Mouse (Mus musculus) hindbrain, embryonic 12.5 days (tissue): ENCODE results near the gene Syne3. TPM values are rescaled to one million over a fixed set of nuclear protein-coding genes. Genes with fewer than 3 reads are reported as not detected.

ENCODE experiments used
- ATAC-seq: fragments of 200-750 bp; cut with Nextera tagmentation; 2 replicates; pipeline ENCODE4 v1.8.0; 2017; ENCODE audit warnings: moderate TSS enrichment; ENCODE audit not compliant: low FRiP score
- H3K27ac ChIP-seq: fragments of 300-500 bp; sonication (generic); 2 replicates; pipeline ENCODE4 v1.5.1; 2016; ENCODE audit warnings: mild to moderate bottlenecking
- H3K27me3 ChIP-seq: fragments of 300-500 bp; sonication (generic); 2 replicates; pipeline ENCODE4 v1.6.1; 2016; ENCODE audit warnings: mild to moderate bottlenecking
- H3K36me3 ChIP-seq: fragments of 300-500 bp; sonication (generic); 2 replicates; pipeline ENCODE4 v1.6.1; 2016; ENCODE audit warnings: mild to moderate bottlenecking
- H3K4me1 ChIP-seq: fragments of 300-500 bp; sonication (generic); 2 replicates; pipeline ENCODE4 v1.6.1; 2016
- H3K4me2 ChIP-seq: fragments of 300-500 bp; sonication (generic); replicated peaks from 2 replicates; pipeline ENCODE4 v1.6.1; 2016; ENCODE audit warnings: mild to moderate bottlenecking
- H3K4me3 ChIP-seq: fragments of 300-500 bp; sonication (generic); 2 replicates; pipeline ENCODE4 v1.5.1; 2016; ENCODE audit warnings: mild to moderate bottlenecking
- H3K9ac ChIP-seq: fragments of 300-500 bp; sonication (generic); 2 replicates; pipeline ENCODE4 v1.6.1; 2016; ENCODE audit warnings: mild to moderate bottlenecking, moderate library complexity
- H3K9me3 ChIP-seq: fragments of 300-500 bp; sonication (generic); replicated peaks from 2 replicates; pipeline ENCODE4 v1.6.1; 2016; ENCODE audit warnings: mild to moderate bottlenecking
- WGBS: fragments of 180-500 bp; shearing (Covaris S2); methylation state at CpG from one replicate; pipeline ENCODE4 v1.1.7; 2016; 5-methylcytosine and 5-hydroxymethylcytosine counted together
- polyA plus RNA-seq: library from polyadenylated mRNA; unstranded; fragments of >200 nt; fragmentation: Nextera tagmentation; extraction: Ambion mirVana; gene quantifications from 2 replicates; pipeline ENCODE4 v1.2.1, GENCODE M21; 2016

The Syne3 gene
- polyA plus RNA-seq, 1 experiment from 2014 or later: 0.21 TPM

DNA sequence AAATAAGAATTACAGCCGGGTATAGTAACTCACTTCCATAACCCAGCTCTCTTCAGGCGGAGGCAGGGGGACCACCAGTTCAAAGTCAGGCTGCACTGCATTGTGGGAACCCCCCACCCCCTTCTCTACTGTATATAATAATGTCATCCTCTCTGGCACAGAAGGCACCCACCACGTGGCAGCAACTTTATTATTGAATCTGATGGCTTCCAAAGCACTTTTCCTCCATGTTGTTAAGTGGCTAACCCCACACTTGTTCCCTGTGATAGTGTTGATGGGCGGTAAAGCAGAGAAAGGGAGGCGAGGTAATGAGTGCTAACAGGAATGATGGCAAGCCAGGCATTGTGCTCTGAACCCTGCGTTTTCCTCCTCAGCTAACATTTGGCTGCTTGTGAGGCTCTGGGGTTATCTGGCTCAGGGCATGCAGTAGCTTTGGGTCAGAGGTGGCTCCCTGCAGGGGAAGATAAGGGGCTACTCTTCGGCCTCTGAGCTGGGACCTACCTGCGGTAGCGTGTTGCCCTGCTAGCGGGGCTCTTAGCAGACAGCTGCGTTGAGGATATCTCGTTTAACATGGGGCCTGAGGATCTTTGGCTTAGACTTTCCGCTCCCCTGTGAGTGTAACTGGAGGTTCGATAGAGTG lies 24.6 kb upstream of the Syne3 start:
- 80% methylated on average over 14 of the region's 14 CpGs for WGBS
- Histone ChIP-seq H3K4me2 (peak overlapping the region; percentile 92), H3K9me3 (no peaks in the 10 kb centered on the region), H3K27ac (no peak overlapping the region), H3K4me3 (peak overlapping the region; percentile 91; the same call in 1 of the 2 replicates), H3K27me3 (no peaks in the 10 kb centered on the region), H3K36me3 (peaks cover 4% of the 10 kb centered on the region; the same call in 1 of the 2 replicates), H3K9ac (peak overlapping the region; percentile 89; the same call in 1 of the 2 replicates), H3K4me1 (peaks cover 43% of the 10 kb centered on the region)
- ATAC-seq: no peak

DNA sequence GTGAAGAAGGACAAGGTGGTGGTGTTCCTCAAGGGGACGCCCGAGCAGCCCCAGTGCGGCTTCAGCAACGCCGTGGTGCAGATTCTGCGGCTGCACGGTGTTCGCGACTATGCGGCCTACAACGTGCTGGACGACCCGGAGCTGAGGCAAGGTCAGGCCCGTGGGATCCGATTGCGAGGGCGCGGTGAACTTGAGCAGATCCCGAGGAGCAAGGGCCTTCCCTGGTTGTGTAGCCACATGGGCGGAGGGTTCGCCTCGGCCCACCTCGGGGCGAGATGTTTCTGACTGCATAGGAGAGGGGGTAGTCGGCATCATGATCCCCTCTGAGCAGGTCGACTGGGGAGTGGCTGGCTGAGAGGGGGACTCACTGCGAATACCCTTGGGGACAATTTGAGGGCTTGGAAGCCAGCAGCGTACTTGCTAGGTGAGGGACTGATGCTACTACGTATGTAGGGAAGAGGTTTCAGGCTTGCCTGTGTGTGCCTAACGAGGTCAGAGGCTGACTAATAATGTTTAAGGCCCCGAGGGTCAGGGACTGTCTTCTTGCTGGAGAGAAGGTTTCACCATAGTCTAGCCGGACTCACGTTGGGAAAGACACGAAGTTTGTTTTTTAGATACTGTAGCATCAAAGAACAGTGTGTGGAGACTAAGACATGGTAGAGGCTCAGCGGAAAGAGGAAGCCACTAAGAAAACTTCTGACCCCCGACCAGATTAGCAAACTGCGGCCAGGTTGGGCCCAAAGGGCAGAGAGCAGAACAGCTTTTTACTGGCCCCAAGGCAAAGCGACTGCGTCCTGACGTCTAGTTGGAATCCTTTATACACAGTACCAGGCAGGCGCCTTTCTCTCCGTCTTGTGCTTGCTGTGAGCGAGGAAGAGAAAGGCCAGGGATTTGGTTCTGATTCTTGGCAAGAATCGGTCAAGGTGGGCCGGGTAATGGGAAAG lies 23.5 kb upstream of the Syne3 start:
- Histone ChIP-seq H3K27me3 (no peaks in the 10 kb centered on the region), H3K4me2 (peak overlapping the region; percentile 92), H3K4me1 (peaks cover 38% of the 10 kb centered on the region), H3K4me3 (peak overlapping the region; percentile 91), H3K36me3 (peaks cover 8% of the 10 kb centered on the region; the same call in 1 of the 2 replicates), H3K27ac (peak overlapping the region; percentile 80), H3K9ac (peak overlapping the region; percentile 89), H3K9me3 (no peaks in the 10 kb centered on the region)
- 4% methylated on average over 45 of the region's 45 CpGs for WGBS
- ATAC-seq: peak; percentile 59

DNA sequence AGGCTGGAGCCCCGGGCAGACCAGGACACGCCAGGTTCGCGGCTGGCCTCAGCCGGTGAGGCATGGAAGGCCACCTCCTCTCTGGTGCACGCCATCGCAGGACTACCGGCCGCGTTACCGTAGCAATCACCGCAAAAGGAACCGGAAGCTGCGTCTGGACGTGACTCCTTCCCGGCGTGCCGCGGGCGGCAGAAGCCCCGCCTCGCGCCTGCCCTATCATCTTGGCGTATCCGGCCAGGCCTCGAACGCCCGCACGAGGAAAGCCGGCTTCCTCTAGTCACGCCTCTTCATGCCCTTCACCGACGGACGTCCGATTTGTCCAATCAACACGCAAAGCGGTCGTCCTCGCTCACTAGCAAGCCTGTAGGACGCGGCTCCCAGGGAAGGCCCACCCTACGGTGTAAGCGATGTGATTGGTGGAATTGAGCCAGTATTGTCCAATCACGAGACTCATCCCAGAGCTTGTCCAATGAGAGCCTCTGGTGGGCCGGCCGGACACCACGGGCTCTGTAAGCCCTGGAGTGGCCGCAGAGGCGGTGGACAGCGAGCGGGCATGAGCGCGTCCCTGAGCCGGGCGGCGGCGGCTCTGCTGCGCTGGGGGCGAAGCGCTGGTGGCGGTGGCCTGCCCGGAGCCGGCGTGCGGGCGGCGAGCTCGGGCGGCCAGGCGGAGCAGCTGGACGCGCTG lies 22.7 kb upstream of the Syne3 start, which contains the start of gene Glrx5:
TSS of gene Glrx5 (plus strand) at position 542 of the 685 bp plus-strand sequence.
- Histone ChIP-seq H3K9ac (peak within 1 kb of the TSS; percentile 89), H3K9me3 (no peaks in the 10 kb centered on the region), H3K36me3 (peaks cover 8% of the 10 kb centered on the region; the same call in 1 of the 2 replicates), H3K4me2 (peak within 1 kb of the TSS; percentile 97), H3K27ac (peak within 1 kb of the TSS; percentile 80), H3K4me3 (peak within 1 kb of the TSS; percentile 91), H3K4me1 (peaks cover 38% of the 10 kb centered on the region), H3K27me3 (no peaks in the 10 kb centered on the region)
- under 1% methylated on average over 72 of the region's 72 CpGs for WGBS
- ATAC-seq: peak; percentile 99

DNA sequence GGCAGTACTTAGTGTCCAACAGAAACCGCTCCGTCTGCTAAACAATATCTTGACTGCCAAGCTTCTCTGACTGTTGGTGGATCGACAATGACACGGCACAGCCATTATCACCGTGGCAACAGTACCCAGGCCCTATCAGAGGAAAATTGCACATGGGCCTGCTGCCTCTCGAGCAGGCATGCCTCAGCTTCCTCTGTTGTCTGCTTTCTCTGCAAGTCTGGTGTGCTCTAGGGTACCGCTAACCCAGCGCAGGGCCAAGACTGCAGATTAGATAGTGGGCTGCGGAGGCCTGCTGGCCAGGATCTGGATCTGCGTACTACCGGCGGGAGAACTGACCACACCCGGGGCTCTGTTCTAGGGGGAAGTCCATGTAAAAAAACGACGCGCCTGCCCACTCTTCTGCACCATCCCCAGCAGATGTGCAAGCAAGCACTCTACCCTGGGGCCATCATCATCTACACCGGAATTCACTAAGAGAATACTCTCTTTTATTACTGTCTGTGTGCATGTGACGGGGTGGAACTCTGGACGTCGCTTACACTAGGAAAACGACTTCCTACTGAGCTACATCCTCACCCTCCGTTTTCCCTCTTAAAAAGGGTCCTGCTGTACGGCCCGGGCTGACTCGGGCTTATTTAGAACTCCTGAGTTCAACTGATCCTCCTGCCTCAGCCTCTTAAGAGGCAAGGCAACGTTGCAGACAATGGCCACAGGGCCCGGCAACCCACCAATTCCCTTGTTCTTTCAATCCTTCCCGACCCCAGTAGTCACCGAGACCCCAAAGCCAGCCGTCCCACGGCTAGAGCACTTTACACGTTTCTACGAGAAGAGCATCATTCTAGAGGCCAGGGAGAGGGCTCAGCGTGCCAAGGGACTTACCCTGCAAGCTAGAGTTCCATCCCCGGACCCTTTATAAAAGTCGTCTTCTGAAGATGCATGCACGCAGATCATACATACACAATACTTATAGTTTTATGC lies 21.8 kb upstream of the Syne3 start:
- peak overlapping the region; percentile 83 for H3K9ac ChIP-seq
- H3K9me3 ChIP-seq: no peaks in the 10 kb centered on the region
- no peaks in the 10 kb centered on the region for H3K27me3 ChIP-seq
- peaks cover 38% of the 10 kb centered on the region for H3K4me1 ChIP-seq
- H3K4me3 ChIP-seq: peak overlapping the region; percentile 91
- peak overlapping the region; percentile 97 for H3K4me2 ChIP-seq
- no peak for ATAC-seq
- 6% methylated on average over 37 of the region's 37 CpGs for WGBS
- peaks cover 8% of the 10 kb centered on the region; the same call in 1 of the 2 replicates for H3K36me3 ChIP-seq
- H3K27ac ChIP-seq: peak overlapping the region; percentile 80

DNA sequence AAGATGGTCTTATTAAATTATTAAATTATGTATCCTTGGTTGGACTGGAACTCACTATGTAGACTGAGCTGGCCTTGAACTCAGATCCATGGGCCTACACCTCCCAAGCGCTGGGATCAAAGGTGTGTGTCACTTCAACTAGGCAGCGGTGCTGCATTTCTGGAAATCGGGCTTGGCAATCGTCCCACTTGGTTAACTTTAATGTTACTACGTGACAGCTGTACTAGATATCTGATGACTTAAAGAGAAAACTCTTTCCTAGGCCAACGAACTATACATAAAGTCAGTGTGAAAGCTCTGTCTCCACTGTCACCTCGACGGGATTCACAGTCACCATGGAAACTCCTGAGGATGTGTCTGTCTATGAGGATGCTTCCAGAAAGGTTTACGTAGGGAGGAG lies 20.3 kb upstream of the Syne3 start:
- no peak for ATAC-seq
- no peaks in the 10 kb centered on the region for H3K9me3 ChIP-seq
- H3K4me3 ChIP-seq: no peak overlapping the region
- no peak overlapping the region for H3K27ac ChIP-seq
- H3K27me3 ChIP-seq: no peaks in the 10 kb centered on the region
- H3K36me3 ChIP-seq: peaks cover 8% of the 10 kb centered on the region; the same call in 1 of the 2 replicates
- WGBS: 87% methylated on average over 9 of the region's 9 CpGs
- no peak overlapping the region for H3K9ac ChIP-seq
- H3K4me2 ChIP-seq: no peak overlapping the region
- peaks cover 32% of the 10 kb centered on the region for H3K4me1 ChIP-seq

DNA sequence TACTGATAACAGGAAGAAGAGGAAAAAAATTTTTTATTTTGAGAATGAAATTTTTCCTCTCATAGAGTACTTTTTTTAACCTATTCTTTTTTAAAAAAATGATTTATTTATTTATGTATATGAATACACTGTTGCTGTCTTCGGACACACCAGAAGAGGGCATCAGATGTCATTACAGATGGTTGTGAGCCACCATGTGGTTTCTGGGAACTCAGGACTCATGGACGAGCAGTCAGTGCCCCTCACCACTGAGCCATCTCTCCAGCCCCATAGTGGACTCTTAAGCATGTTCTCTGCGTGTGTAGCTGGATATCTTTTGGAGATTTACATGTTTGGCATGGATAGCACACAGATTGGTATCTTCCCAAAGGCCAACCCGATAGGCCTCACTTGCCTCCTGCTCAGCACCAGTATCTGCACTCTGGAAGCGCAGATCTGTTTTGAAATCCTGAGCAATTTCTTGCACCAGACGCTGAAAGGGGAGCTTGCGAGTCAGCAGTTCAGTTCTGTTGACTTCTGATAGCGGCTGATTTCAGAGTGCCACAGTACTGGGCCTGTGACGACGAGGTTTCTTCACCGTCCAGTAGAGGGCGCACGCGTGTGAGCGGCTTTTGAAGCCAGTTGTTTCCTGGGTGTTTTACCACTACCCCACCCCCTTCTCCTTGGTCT lies 17.8 kb upstream of the Syne3 start:
- Histone ChIP-seq H3K27me3 (no peaks in the 10 kb centered on the region), H3K9ac (no peak overlapping the region), H3K4me2 (no peak overlapping the region), H3K4me3 (no peak overlapping the region), H3K4me1 (peaks cover 12% of the 10 kb centered on the region), H3K36me3 (peaks cover 15% of the 10 kb centered on the region; the same call in 1 of the 2 replicates), H3K9me3 (peaks cover 16% of the 10 kb centered on the region), H3K27ac (no peak overlapping the region)
- no peak for ATAC-seq
- 35% methylated on average over 15 of the region's 15 CpGs for WGBS

DNA sequence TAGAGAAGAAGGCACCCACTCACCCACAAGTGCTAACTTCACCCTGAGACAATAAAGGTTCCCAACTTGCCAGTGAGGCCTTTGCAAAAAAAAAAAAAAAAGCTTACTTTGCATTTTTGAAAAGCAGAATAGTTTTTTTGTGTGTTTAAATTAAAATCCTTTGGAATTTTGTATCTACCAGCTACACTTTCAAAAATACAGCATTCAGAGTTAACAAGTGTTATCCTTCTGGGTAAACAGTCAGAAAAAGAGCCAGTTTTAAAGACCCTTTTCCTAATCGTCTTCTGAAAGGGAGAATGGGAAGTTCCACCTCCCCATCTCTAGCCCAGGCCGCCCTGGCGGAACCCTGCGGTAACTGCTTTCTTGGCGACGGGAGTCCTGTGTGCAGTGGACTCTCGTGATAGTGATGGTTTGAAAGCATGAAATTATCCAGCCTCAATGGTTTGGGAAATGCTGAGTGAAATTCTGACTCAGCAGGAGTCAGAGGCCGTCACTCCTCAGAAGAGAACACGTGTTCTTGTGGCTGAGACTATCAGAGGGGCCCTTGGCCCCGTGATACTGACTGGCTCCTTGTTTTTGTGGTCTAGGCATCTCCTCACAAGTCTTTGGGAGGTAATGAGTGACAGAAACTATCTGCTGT lies 16.5 kb upstream of the Syne3 start:
- peaks cover 15% of the 10 kb centered on the region; the same call in 1 of the 2 replicates for H3K36me3 ChIP-seq
- no peak overlapping the region for H3K27ac ChIP-seq
- peaks cover 16% of the 10 kb centered on the region for H3K9me3 ChIP-seq
- no peak for ATAC-seq
- H3K27me3 ChIP-seq: no peaks in the 10 kb centered on the region
- peaks cover 7% of the 10 kb centered on the region for H3K4me1 ChIP-seq
- no peak overlapping the region for H3K9ac ChIP-seq
- no peak overlapping the region for H3K4me3 ChIP-seq
- H3K4me2 ChIP-seq: no peak overlapping the region
- WGBS: 51% methylated on average over 10 of the region's 10 CpGs

DNA sequence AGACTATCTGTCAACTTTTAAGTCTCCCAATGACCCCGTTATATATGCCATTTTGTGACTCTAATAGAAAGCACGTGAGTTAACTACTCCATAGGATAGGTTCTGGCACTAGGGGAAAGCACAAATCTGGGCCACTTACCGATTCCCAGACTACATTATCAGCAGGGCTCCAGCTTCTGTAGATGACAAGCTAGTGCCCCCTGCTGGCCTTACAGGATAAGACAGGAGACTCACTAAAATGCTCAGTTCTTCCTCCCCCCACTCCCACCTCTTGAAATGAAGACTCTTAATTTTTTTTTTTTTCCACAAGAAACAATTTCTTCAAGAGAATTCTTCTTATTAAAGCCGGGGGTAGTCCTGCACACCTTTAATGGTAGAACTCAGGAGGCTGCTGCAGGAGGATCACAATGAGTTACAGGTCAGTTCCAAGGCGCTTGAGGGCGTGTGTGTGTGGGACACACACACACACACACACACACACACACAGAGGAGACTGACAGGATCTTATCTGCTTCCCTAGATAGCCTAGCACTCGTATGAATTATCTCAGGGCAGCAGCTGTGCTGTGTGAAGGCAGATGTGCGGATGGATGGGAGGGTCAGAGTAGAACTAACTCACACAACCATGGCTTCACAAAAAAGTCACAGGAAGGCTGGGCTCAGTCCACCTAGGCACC lies 15.8 kb upstream of the Syne3 start:
- Histone ChIP-seq H3K9ac (no peak overlapping the region), H3K27ac (no peak overlapping the region), H3K4me3 (no peak overlapping the region), H3K4me2 (no peak overlapping the region), H3K27me3 (no peaks in the 10 kb centered on the region), H3K36me3 (peaks cover 15% of the 10 kb centered on the region; the same call in 1 of the 2 replicates), H3K9me3 (peaks cover 16% of the 10 kb centered on the region), H3K4me1 (peaks cover under 1% of the 10 kb centered on the region; the same call in 1 of the 2 replicates)
- ATAC-seq: 0 out of 2 replicates have a peak, but pooled peaks have one; percentile 18
- WGBS: 53% methylated on average over 8 of the region's 8 CpGs

DNA sequence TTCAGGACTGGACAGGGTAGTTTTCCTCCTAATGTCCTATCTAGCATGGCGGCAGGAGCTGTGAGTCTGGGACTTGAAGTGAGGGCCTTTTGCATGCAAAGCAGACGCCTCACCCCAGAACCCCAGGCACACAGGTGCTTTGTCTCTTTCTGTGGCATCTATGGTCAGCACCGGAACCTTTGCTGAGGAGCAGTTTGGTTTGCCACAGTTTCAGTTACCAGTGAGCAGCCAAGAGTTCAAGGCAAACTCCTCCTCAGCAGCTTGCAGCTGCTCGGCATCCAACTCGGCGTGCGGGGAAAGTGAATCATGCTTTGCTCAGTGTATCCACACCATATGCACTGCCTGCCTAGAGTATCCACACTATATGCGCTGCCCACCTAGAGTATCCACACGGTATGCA lies 13.2 kb upstream of the Syne3 start:
- Histone ChIP-seq H3K9me3 (peaks cover 16% of the 10 kb centered on the region), H3K4me3 (no peak overlapping the region), H3K4me1 (peaks cover 5% of the 10 kb centered on the region), H3K4me2 (no peak overlapping the region), H3K27ac (no peak overlapping the region), H3K9ac (no peak overlapping the region), H3K36me3 (0 out of 2 replicates have a peak, but pooled peaks cover 7% of the 10 kb centered on the region), H3K27me3 (no peaks in the 10 kb centered on the region)
- no peak for ATAC-seq
- 97% methylated on average over 9 of the region's 9 CpGs for WGBS

DNA sequence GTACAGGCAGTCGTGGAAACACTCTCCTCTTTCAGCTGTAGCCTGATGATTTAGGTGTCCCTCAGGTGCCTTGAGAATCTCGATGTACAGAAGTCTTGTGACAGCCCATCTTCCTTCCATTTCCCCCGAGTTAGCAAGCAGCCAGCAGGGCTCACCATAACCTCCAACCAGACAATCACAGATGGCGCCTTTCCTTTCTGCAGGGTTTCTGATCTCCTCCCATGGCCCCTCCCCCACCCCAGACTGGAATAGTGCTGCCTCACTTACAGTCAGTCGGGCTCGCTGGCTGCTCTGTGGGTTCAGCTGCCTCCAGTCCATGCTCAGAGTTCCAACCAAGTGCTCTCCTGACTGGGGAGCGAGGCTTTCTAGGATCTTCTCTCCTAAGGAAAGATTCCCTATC lies 12.5 kb upstream of the Syne3 start:
- Histone ChIP-seq H3K4me2 (no peak overlapping the region), H3K36me3 (0 out of 2 replicates have a peak, but pooled peaks cover 7% of the 10 kb centered on the region), H3K9ac (no peak overlapping the region), H3K4me1 (peaks cover 5% of the 10 kb centered on the region), H3K27me3 (no peaks in the 10 kb centered on the region), H3K9me3 (peaks cover 16% of the 10 kb centered on the region), H3K4me3 (no peak overlapping the region), H3K27ac (no peak overlapping the region)
- ATAC-seq: no peak
- 71% methylated on average over 7 of the region's 7 CpGs for WGBS
